Mouse (Mus musculus): ENCODE data around the gene Prrx1.

The Prrx1 gene

DNA sequence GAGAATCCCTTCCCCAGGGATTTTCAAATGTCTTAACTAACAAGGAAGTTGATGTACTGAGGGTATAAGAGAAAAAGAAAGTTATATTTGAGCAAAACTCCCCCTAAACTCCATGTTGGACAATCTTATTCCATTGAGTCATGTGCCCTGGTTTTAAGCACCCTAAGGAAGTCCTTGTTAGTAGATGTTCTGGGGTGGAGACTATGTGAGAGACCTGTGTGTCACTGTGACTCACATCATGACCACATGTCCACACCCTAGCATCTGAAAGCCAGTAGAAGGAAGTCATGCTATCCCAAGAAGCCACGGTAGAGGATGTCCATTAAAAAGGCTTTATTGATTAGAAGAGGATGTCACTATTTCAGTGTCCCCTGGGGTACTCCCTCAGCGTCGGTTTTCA is 40.4 kb downstream of the Prrx1 start:
- DNase-seq (ENCODE audit: low spot score) = no peak

DNA sequence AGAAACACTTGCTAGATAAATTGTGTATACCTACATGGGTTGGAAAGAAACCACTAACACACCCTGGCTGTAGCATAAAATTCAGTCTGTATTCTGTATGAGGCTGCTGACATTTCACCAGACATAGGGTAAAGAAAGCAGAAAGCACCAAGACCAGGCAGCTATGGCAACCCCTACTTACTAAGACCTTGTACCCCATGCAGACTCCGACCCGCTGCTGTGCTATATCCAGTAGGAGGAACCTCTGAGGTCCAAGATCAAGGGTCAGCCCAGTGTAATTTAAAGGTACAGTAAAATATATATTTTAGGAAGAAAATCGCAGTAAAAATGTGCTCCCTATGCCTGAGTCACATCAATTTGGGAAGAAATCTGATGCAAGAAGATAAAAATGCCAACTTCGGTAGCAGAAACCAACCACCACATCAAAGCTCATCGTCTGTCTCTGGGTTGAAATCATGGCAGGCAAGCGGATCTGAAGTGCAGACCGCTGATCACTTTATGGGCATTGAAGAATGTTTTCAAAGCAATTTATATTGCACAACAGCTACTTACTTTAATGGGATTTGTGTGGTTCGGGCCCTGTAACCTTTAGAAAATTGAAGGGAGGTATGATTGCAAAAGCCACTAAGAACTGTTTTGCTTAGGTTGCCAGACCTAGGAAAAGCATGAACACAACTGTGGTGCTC is 46.5 kb downstream of the Prrx1 start:
- no peak for DNase-seq (ENCODE audit: low spot score)

DNA sequence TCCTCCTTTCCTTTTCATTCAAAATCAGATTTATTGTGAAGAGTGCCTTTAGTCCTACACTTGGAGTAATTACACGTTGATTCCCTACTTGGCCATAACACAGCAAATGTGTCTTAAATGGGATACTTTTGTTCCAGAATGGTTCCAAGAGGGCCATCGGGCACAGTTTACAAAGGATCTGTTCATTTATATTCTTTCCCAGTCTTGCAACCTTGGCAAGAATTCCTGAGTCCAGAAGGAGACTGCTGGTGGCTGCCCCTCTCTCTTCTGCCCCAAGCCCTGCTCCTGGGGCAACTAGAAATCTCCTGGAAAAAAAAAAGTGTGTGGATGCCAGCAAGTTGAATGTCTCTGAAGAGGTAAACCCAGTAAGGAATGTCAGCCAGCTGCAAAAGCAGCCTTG is 56.2 kb downstream of the Prrx1 start:
- DNase-seq (ENCODE audit: low spot score) = no peak

GRCm38 (mm10) chr1:163255884-163256283 is 57.6 kb downstream of the Prrx1 start:
- DNase-seq (ENCODE audit: low spot score) = no peak

DNA sequence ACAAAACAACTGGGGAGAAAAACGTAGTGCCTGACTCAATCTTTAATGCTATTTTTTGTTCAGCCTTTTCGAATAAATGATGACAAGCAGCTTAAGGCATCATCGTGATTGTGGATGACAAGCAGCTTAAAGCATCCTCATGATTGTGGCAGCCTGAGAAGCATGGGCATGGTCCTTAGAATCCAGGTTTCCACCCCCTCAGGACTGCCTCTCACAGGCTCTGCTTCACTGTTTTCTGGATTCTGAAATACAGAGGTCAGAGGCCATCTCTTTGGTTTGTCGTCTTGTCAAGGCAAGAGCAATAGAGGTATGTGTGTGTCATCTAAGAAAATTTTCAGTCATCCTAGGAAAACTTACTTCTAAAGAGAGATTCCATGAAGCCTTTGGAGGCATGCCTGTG is 60.7 kb downstream of the Prrx1 start:
- DNase-seq (ENCODE audit: low spot score) = no peak

GRCm38 (mm10) chr1:163252331-163252730 is 61.2 kb downstream of the Prrx1 start:
- DNase-seq (ENCODE audit: low spot score) = no peak

DNA sequence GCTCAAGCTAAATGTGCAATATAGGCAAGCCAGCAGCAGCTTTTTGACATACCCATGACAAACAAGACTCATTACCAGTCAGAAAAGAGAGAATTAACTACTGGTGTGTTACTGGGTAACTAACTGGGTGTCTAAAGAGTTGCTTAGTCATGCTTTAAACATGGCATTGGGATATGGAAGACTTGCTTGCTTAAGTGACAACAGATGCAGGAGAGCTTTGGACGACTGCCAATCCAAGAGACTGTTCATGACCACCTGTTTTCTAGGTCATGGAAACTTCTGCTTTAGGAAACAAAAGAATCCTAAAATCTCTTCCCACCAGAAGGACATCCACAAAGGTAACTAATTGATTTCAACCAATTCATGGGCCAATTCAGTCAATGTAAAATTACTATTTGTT is 61.7 kb downstream of the Prrx1 start:
- no peak for DNase-seq (ENCODE audit: low spot score)

- DNase-seq (ENCODE audit: low spot score) = no peak
Measured at GRCm38 (mm10) chr1:163238950-163239349, 74.6 kb downstream of the Prrx1 start.

DNA sequence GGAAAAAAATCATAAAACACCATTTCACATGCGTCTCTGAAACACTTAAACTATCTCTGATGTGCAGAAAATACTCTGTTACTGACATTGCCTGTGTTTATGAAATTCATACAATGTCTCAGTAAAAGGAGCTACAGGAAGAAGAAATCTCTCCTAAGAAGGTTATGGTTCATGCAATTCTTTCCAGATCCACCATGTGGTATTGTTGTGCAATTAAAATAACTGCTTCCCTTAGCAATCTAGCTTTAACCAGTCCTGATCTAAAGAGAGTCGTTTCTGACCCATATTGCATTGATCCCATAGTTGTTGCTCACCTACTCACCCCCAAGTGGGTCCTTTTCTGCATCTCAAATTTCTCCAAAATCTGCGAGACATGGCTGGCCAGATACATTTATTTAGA is 82.3 kb downstream of the Prrx1 start:
- DNase-seq (ENCODE audit: low spot score) = no peak

GRCm38 (mm10) chr1:163226271-163226670 is 87.2 kb downstream of the Prrx1 start:
- DNase-seq (ENCODE audit: low spot score) = no peak

- DNase-seq (ENCODE audit: low spot score) = no peak
Measured at GRCm38 (mm10) chr1:163221767-163222166, 91.7 kb downstream of the Prrx1 start.

DNA sequence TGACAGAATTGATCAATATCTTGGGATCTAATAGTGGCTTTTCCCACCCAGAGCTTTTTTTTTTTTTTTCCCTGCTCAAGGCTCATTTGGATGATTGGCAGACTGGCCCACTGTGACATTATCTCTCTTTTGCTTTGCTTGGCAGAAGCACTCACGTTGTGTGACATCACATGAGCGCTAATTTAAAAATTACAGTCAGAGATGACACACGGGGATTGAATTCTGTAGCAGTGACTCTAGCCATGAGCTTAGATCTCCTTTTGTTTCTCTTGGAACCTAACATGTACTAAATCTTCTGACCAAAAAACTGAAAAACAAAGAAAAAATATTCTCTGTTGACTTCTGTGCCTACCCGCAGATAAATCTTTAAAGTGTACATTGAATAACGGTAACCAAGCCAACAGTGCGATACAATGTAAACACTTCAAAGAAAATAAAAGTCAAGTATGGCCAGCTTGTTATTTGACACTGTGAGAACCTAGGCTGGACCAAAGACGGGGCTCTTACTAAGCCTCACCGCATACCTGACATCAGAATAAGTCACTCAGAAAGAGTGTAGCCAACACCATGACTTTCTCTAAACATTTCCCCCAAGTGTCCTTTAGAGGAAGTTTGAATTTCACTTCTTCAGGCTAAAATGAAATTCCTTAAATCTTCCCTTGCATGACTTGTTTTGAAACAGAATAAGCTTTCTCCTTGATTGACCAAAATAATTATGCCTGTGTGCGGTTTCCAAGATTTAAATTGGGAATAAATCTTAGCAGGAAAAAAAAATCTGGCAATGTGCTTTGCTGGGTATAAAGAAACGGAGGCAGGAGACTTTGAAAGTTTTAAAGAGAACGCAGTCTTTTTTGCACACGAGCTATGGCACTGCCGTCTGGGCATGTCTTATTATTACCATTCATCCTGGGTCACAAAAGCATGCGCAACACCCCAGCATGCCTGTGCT is 104.3 kb downstream of the Prrx1 start:
- no peak for DNase-seq (ENCODE audit: low spot score)

DNA sequence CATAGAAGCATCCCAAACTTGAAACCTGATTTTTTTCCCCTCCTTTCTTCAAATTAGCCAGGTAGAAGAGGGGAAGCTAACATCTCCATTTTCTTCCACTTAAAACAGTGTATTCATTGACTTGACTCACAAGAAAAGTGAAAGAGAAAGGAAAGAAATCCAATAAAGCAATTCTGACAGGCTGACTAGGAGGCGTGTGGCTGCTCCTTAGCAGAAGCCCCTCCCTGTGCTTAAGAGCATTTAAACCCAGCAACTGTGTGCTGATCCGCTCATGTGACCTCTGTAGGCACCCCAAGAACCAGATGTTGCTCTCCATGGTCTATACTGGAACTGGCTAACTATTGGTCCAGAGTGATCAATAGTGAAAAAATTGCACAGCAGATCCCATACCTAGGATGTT is 114.7 kb downstream of the Prrx1 start:
- DNase-seq (ENCODE audit: low spot score) = no peak

GRCm38 (mm10) chr1:163198059-163198458 is 115.5 kb downstream of the Prrx1 start:
- no peak for DNase-seq (ENCODE audit: low spot score)

All from ovary, adult 18-20 months (tissue).